ENCODE assay signal across 11 mouse cellular contexts in genomic region chr9:45932571-45933415, GRCm38 (mm10). TPM values are rescaled to one million over a fixed set of nuclear protein-coding genes. Genes with fewer than 3 reads are reported as not detected.
DNase-seq lines count a peak whose midpoint lies in the region; ATAC-seq and TF ChIP-seq lines count a peak whose summit lies in the region.
"Had no signal": no experiment of that assay in that cellular context is flagged by ENCODE, and none has a peak within 500 bp of the region (broad histone marks: within the 10 kb centered on the region; RNA-seq: fewer than 3 reads in every experiment).

No protein-coding gene starts in this region.

- TF ChIP-seq EP300 in liver, embryonic 14.5 days (IDR thresholded peaks at IDR 0.05; ENCODE audit: low read depth): no peak

- no peak overlapping the region for H3K9ac ChIP-seq in heart, embryonic 15.5 days
- H3K9ac ChIP-seq in intestine, embryonic 14.5 days (ENCODE audit: low read length): no peak overlapping the region; the same call in 1 of the 2 replicates
- no peak overlapping the region for H3K9ac ChIP-seq in liver, embryonic 14.5 days (replicated peaks)
- no peak overlapping the region for H3K9ac ChIP-seq in midbrain, embryonic 13.5 days (replicated peaks)
- H3K9ac ChIP-seq: hindbrain, embryonic 13.5 days; midbrain, embryonic 12.5 days had no signal

- TF ChIP-seq CTCF in bone marrow macrophage, adult 2 months (IDR thresholded peaks at IDR 0.05; ENCODE audit: low read depth, low read length): no peak
- TF ChIP-seq CTCF in liver, embryonic 14.5 days (IDR thresholded peaks at IDR 0.05; ENCODE audit: low read depth): no peak

- peak overlapping the region; percentile 13; the same call in 1 of the 2 replicates for H3K27ac ChIP-seq in heart, embryonic 15.5 days
- H3K27ac ChIP-seq in bone marrow macrophage, adult 2 months (ENCODE audit: insufficient read depth, low read depth, low read length): peak overlapping the region; percentile 68
- H3K27ac ChIP-seq in intestine, embryonic 14.5 days (ENCODE audit: low read depth): peak overlapping the region; percentile 3; the same call in 1 of the 2 replicates
- no peak overlapping the region for H3K27ac ChIP-seq in liver, embryonic 14.5 days
- H3K27ac ChIP-seq in midbrain, embryonic 13.5 days: no peak overlapping the region
- H3K27ac ChIP-seq: hindbrain, embryonic 13.5 days; midbrain, embryonic 12.5 days had no signal

- H3K4me3 ChIP-seq in heart, embryonic 15.5 days: peak overlapping the region; percentile 4; the same call in 1 of the 2 replicates
- H3K4me3 ChIP-seq in bone marrow macrophage, adult 2 months (ENCODE audit: insufficient read depth, low read length): no peak overlapping the region
- H3K4me3 ChIP-seq in intestine, embryonic 14.5 days (ENCODE audit: low read depth, low read length): peak overlapping the region; percentile 33; the same call in 1 of the 2 replicates
- H3K4me3 ChIP-seq in liver, embryonic 14.5 days (ENCODE audit: insufficient read depth in 1 of 2, low read depth in 2 of 2, low read length in 2 of 2): no peak overlapping the region
- no peak overlapping the region for H3K4me3 ChIP-seq in midbrain, embryonic 13.5 days (replicated peaks)
- H3K4me3 ChIP-seq: hindbrain, embryonic 13.5 days; midbrain, embryonic 12.5 days had no signal

- peak overlapping the region; percentile 7; the same call in 1 of the 2 replicates for H3K4me2 ChIP-seq in heart, embryonic 15.5 days
- peak overlapping the region; percentile 44 for H3K4me2 ChIP-seq in intestine, embryonic 14.5 days (ENCODE audit: low read length)
- H3K4me2 ChIP-seq in liver, embryonic 14.5 days (ENCODE audit: low read depth): peak overlapping the region; percentile 27; the same call in 1 of the 2 replicates
- H3K4me2 ChIP-seq in midbrain, embryonic 13.5 days (replicated peaks): no peak overlapping the region
- H3K4me2 ChIP-seq: hindbrain, embryonic 13.5 days; midbrain, embryonic 12.5 days had no signal

- TF ChIP-seq POLR2A in bone marrow macrophage, adult 2 months (IDR thresholded peaks at IDR 0.05; ENCODE audit: borderline replicate concordance, low read depth, low read length): no peak

- H3K9me3 ChIP-seq in heart, embryonic 15.5 days (replicated peaks): no peaks in the 10 kb centered on the region
- H3K9me3 ChIP-seq in intestine, embryonic 14.5 days (ENCODE audit: control insufficient read depth, low read length): no peaks in the 10 kb centered on the region
- H3K9me3 ChIP-seq in liver, embryonic 14.5 days (ENCODE audit: control insufficient read depth, low read length): no peaks in the 10 kb centered on the region
- no peaks in the 10 kb centered on the region for H3K9me3 ChIP-seq in midbrain, embryonic 13.5 days
- H3K9me3 ChIP-seq: G1E; hindbrain, embryonic 13.5 days; midbrain, embryonic 12.5 days had no signal

- peaks cover 33% of the 10 kb centered on the region for H3K36me3 ChIP-seq in heart, embryonic 15.5 days
- H3K36me3 ChIP-seq in intestine, embryonic 14.5 days (ENCODE audit: control insufficient read depth, insufficient read depth, low read length): peaks cover 38% of the 10 kb centered on the region
- H3K36me3 ChIP-seq in liver, embryonic 14.5 days (replicated peaks; ENCODE audit: control insufficient read depth, insufficient read depth, low read depth): peaks cover 9% of the 10 kb centered on the region
- H3K36me3 ChIP-seq in midbrain, embryonic 13.5 days: peaks cover 43% of the 10 kb centered on the region

- no peak for DNase-seq in heart, postnatal 4 days
- DNase-seq in intestine, embryonic 14.5 days (ENCODE audit: low spot score): no peak
- DNase-seq in liver, embryonic 14.5 days (ENCODE audit: low read depth in 3 of 3, low spot score in 3 of 3): no peak
- no peak for DNase-seq in adrenal gland, postnatal 4 days (ENCODE audit: low spot score in 2 of 2)

- H3K4me1 ChIP-seq in heart, embryonic 15.5 days (replicated peaks): peaks cover 30% of the 10 kb centered on the region
- peaks cover 37% of the 10 kb centered on the region for H3K4me1 ChIP-seq in bone marrow macrophage, adult 2 months (ENCODE audit: control insufficient read depth, insufficient read depth, low read length)
- peaks cover 25% of the 10 kb centered on the region for H3K4me1 ChIP-seq in intestine, embryonic 14.5 days (replicated peaks; ENCODE audit: control insufficient read depth, insufficient read depth, low read length)
- H3K4me1 ChIP-seq in liver, embryonic 14.5 days (replicated peaks; ENCODE audit: control insufficient read depth in 2 of 2, insufficient read depth in 2 of 2, low read length in 1 of 2): peaks cover 0 to 10% of the 10 kb centered on the region in 2 experiments; a peak in 2 of 4 replicates
- H3K4me1 ChIP-seq in midbrain, embryonic 13.5 days (replicated peaks): peaks cover 9% of the 10 kb centered on the region; the same call in 1 of the 2 replicates

- no peak for ATAC-seq in heart, embryonic 15.5 days (replicated peaks; ENCODE audit: insufficient number of reproducible peaks, insufficient read depth, low FRiP score, low read depth)
- no peak for ATAC-seq in intestine, embryonic 14.5 days (replicated peaks; ENCODE audit: low FRiP score, low TSS enrichment, low read depth)
- no peak for ATAC-seq in liver, embryonic 14.5 days (ENCODE audit: insufficient read depth)
- ATAC-seq in midbrain, embryonic 13.5 days: no peak
- ATAC-seq in activated CD4-positive, CD25-positive, alpha-beta regulatory T cell, adult 4 months: no peak

- WGBS in heart, embryonic 15.5 days: 39% methylated on average over 11 of the region's 11 CpGs
- 62% methylated on average over 11 of the region's 11 CpGs for WGBS in intestine, embryonic 14.5 days
- WGBS in liver, embryonic 14.5 days (ENCODE audit: insufficient replicate concordance): 65% methylated on average over 11 of the region's 11 CpGs
- 87% methylated on average over 11 of the region's 11 CpGs for WGBS in midbrain, embryonic 13.5 days

- H3K27me3 ChIP-seq in heart, embryonic 15.5 days: no peaks in the 10 kb centered on the region
- H3K27me3 ChIP-seq in intestine, embryonic 14.5 days (replicated peaks; ENCODE audit: control insufficient read depth, insufficient read depth, low read length): no peaks in the 10 kb centered on the region
- H3K27me3 ChIP-seq in liver, embryonic 14.5 days (ENCODE audit: control insufficient read depth, insufficient read depth, low read length): peaks cover 7% of the 10 kb centered on the region
- H3K27me3 ChIP-seq in midbrain, embryonic 13.5 days: no peaks in the 10 kb centered on the region

RNA-seq across cellular contexts. Expression of gene Tagln, which starts 3.1 kb away (rescaled TPM):
- 90.8 and 117 TPM in 2 replicates for polyA plus RNA-seq in heart, embryonic 15.5 days (2015; fragmentation: Nextera tagmentation; extraction: Ambion mirVana)
- 100 to 1,000 TPM; 111 to 124 TPM for total RNA-seq in heart, postnatal 4 days (2021)
- polyA plus RNA-seq in bone marrow macrophage, adult 2 months (2012; ENCODE audit: insufficient read depth, insufficient read length, missing spikeins): 7.1 and 9.9 TPM in 2 replicates
- polyA plus RNA-seq in intestine, embryonic 14.5 days (2014; fragmentation: Nextera tagmentation; extraction: Ambion mirVana): 443 and 452 TPM in 2 replicates
- 5.1 and 6.3 TPM in 2 replicates for polyA plus RNA-seq in liver, embryonic 14.5 days (2012; rRNA removed)
- 2.6 and 6.8 TPM in 2 replicates for polyA plus RNA-seq in liver, embryonic 14.5 days (2014; fragmentation: Nextera tagmentation; extraction: Ambion mirVana)
- polyA plus RNA-seq in midbrain, embryonic 13.5 days (2015; fragmentation: Nextera tagmentation; extraction: Ambion mirVana): 5.0 and 5.5 TPM in 2 replicates
- total RNA-seq in adrenal gland, postnatal 4 days (2021): 10 to 100 TPM; 44.1 to 44.3 TPM
- polyA plus RNA-seq in activated CD4-positive, CD25-positive, alpha-beta regulatory T cell, adult 4 months (2017; shearing (Covaris generic)): 1 to 10 TPM in 1 of 2 experiments, under 1 TPM in 1; 0.66 to 1.1 TPM

RNA-seq across cellular contexts. Expression of gene Sidt2, which starts 22.3 kb away (rescaled TPM):
- 31.4 and 41.7 TPM in 2 replicates for polyA plus RNA-seq in heart, embryonic 15.5 days (2015; fragmentation: Nextera tagmentation; extraction: Ambion mirVana)
- total RNA-seq in heart, postnatal 4 days (2021): 10 to 100 TPM; 57.1 to 67.0 TPM
- 110 and 122 TPM in 2 replicates for polyA plus RNA-seq in bone marrow macrophage, adult 2 months (2012; ENCODE audit: insufficient read depth, insufficient read length, missing spikeins)
- 37.9 and 41.2 TPM in 2 replicates for polyA plus RNA-seq in intestine, embryonic 14.5 days (2014; fragmentation: Nextera tagmentation; extraction: Ambion mirVana)
- polyA plus RNA-seq in liver, embryonic 14.5 days (2012; rRNA removed): 20.4 and 26.8 TPM in 2 replicates
- 11.6 and 16.5 TPM in 2 replicates for polyA plus RNA-seq in liver, embryonic 14.5 days (2014; fragmentation: Nextera tagmentation; extraction: Ambion mirVana)
- polyA plus RNA-seq in midbrain, embryonic 13.5 days (2015; fragmentation: Nextera tagmentation; extraction: Ambion mirVana): 27.4 and 32.7 TPM in 2 replicates
- 100 to 1,000 TPM; 244 TPM for total RNA-seq in adrenal gland, postnatal 4 days (2021)
- 10 to 100 TPM; 36.5 to 43.0 TPM for polyA plus RNA-seq in activated CD4-positive, CD25-positive, alpha-beta regulatory T cell, adult 4 months (2017; shearing (Covaris generic))

RNA-seq across cellular contexts. Expression of gene Rnf214, which starts 26.1 kb away (rescaled TPM):
- 40.3 and 43.3 TPM in 2 replicates for polyA plus RNA-seq in heart, embryonic 15.5 days (2015; fragmentation: Nextera tagmentation; extraction: Ambion mirVana)
- 10 to 100 TPM; 36.3 to 39.4 TPM for total RNA-seq in heart, postnatal 4 days (2021)
- 30.5 and 33.0 TPM in 2 replicates for polyA plus RNA-seq in bone marrow macrophage, adult 2 months (2012; ENCODE audit: insufficient read depth, insufficient read length, missing spikeins)
- polyA plus RNA-seq in intestine, embryonic 14.5 days (2014; fragmentation: Nextera tagmentation; extraction: Ambion mirVana): 47.2 and 55.1 TPM in 2 replicates
- polyA plus RNA-seq in liver, embryonic 14.5 days (2012; rRNA removed): 5.0 and 6.3 TPM in 2 replicates
- polyA plus RNA-seq in liver, embryonic 14.5 days (2014; fragmentation: Nextera tagmentation; extraction: Ambion mirVana): 10.5 and 12.0 TPM in 2 replicates
- 114 and 119 TPM in 2 replicates for polyA plus RNA-seq in midbrain, embryonic 13.5 days (2015; fragmentation: Nextera tagmentation; extraction: Ambion mirVana)
- total RNA-seq in adrenal gland, postnatal 4 days (2021): 10 to 100 TPM; 53.9 to 58.1 TPM
- 10 to 100 TPM; 26.5 to 29.6 TPM for polyA plus RNA-seq in activated CD4-positive, CD25-positive, alpha-beta regulatory T cell, adult 4 months (2017; shearing (Covaris generic))

RNA-seq across cellular contexts. Expression of gene Pcsk7, which starts 26.5 kb away (rescaled TPM):
- 17.0 and 19.6 TPM in 2 replicates for polyA plus RNA-seq in heart, embryonic 15.5 days (2015; fragmentation: Nextera tagmentation; extraction: Ambion mirVana)
- total RNA-seq in heart, postnatal 4 days (2021): 10 to 100 TPM; 20.6 to 25.2 TPM
- 22.3 and 27.6 TPM in 2 replicates for polyA plus RNA-seq in bone marrow macrophage, adult 2 months (2012; ENCODE audit: insufficient read depth, insufficient read length, missing spikeins)
- 14.6 and 15.4 TPM in 2 replicates for polyA plus RNA-seq in intestine, embryonic 14.5 days (2014; fragmentation: Nextera tagmentation; extraction: Ambion mirVana)
- 7.3 and 7.7 TPM in 2 replicates for polyA plus RNA-seq in liver, embryonic 14.5 days (2012; rRNA removed)
- 4.9 and 5.0 TPM in 2 replicates for polyA plus RNA-seq in liver, embryonic 14.5 days (2014; fragmentation: Nextera tagmentation; extraction: Ambion mirVana)
- 26.4 and 27.7 TPM in 2 replicates for polyA plus RNA-seq in midbrain, embryonic 13.5 days (2015; fragmentation: Nextera tagmentation; extraction: Ambion mirVana)
- 10 to 100 TPM; 31.3 to 35.6 TPM for total RNA-seq in adrenal gland, postnatal 4 days (2021)
- 10 to 100 TPM; 13.9 to 18.5 TPM for polyA plus RNA-seq in activated CD4-positive, CD25-positive, alpha-beta regulatory T cell, adult 4 months (2017; shearing (Covaris generic))

Comparison
In these comparisons a context has a peak if more than half of its experiments do, and no peak if none do; other contexts are left out.
1. H3K27ac ChIP-seq: peak in heart, embryonic 15.5 days (single experiment), bone marrow macrophage, adult 2 months (single experiment) and intestine, embryonic 14.5 days (single experiment); none in liver, embryonic 14.5 days (single experiment) and midbrain, embryonic 13.5 days (single experiment).
2. H3K4me3 ChIP-seq: peak in heart, embryonic 15.5 days (single experiment) and intestine, embryonic 14.5 days (single experiment); none in bone marrow macrophage, adult 2 months (single experiment), liver, embryonic 14.5 days (0 of 2) and midbrain, embryonic 13.5 days (single experiment).